In the genomic region with DNA sequence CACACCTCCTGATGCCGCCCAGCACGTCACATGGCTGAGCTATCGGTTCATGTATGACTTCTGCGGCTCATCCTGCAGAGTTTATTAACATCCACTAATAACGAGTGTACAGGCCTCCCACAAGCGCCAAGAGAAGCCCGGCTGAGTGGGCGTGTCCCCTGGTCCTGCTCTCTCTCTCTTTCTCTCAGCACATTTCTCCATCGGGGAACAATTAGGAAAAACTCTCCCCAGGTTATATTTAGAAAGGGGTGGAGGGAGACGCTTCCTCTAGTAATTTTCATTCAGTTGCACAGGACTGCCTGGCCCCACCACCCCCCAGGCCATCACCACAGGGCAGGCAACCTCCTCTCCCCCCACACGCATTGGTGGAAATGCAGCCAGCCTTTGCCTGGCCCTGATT, we compare ENCODE assay signal across 12 mouse cellular contexts.
DNase-seq lines count a peak whose midpoint lies in the region; ATAC-seq lines count a peak whose summit lies in the region.
"Had no signal": no experiment of that assay in that cellular context is flagged by ENCODE, and none has a peak within 500 bp of the region (broad histone marks: within the 10 kb centered on the region; RNA-seq: fewer than 3 reads in every experiment).

No protein-coding gene starts in this region.

- no peak overlapping the region for H3K27ac ChIP-seq in kidney, embryonic 15.5 days
- peak overlapping the region; percentile 89 for H3K27ac ChIP-seq in embryonic facial prominence, embryonic 10.5 days (replicated peaks)
- H3K27ac ChIP-seq in forebrain, embryonic 12.5 days, result peak overlapping the region; percentile 67
- H3K27ac ChIP-seq in limb, embryonic 15.5 days, result peak overlapping the region; percentile 79

- H3K9me3 ChIP-seq in kidney, embryonic 15.5 days (replicated peaks), result no peaks in the 10 kb centered on the region
- no peaks in the 10 kb centered on the region for H3K9me3 ChIP-seq in embryonic facial prominence, embryonic 10.5 days
- H3K9me3 ChIP-seq in forebrain, embryonic 12.5 days, result no peaks in the 10 kb centered on the region
- H3K9me3 ChIP-seq in limb, embryonic 15.5 days, result no peaks in the 10 kb centered on the region

- 44% methylated on average over 11 of the region's 11 CpGs for WGBS in kidney, embryonic 15.5 days
- 31% methylated on average over 11 of the region's 11 CpGs for WGBS in embryonic facial prominence, embryonic 10.5 days
- 33% methylated on average over 11 of the region's 11 CpGs for WGBS in forebrain, embryonic 12.5 days
- 21% methylated on average over 11 of the region's 11 CpGs for WGBS in limb, embryonic 15.5 days

- H3K4me3 ChIP-seq in kidney, embryonic 15.5 days (replicated peaks), result no peak overlapping the region
- peak overlapping the region; percentile 31; the same call in 1 of the 2 replicates for H3K4me3 ChIP-seq in embryonic facial prominence, embryonic 10.5 days
- H3K4me3 ChIP-seq in forebrain, embryonic 12.5 days (replicated peaks), result no peak overlapping the region
- H3K4me3 ChIP-seq in limb, embryonic 15.5 days, result no peak overlapping the region

- no peak for ATAC-seq in kidney, embryonic 15.5 days (replicated peaks; ENCODE audit: low FRiP score)
- ATAC-seq in forebrain, embryonic 12.5 days (ENCODE audit: low FRiP score), result 0 out of 2 replicates have a peak, but pooled peaks have one; percentile 36
- no peak for ATAC-seq in limb, embryonic 15.5 days (ENCODE audit: insufficient number of reproducible peaks, low FRiP score, low TSS enrichment, low read depth)

- no peak overlapping the region for H3K9ac ChIP-seq in kidney, embryonic 15.5 days
- no peak overlapping the region for H3K9ac ChIP-seq in forebrain, embryonic 12.5 days
- no peak overlapping the region for H3K9ac ChIP-seq in limb, embryonic 15.5 days

- no peaks in the 10 kb centered on the region for H3K27me3 ChIP-seq in kidney, embryonic 15.5 days
- no peaks in the 10 kb centered on the region for H3K27me3 ChIP-seq in embryonic facial prominence, embryonic 10.5 days (replicated peaks; ENCODE audit: low read depth, poor library complexity, severe bottlenecking)
- H3K27me3 ChIP-seq in forebrain, embryonic 12.5 days, result no peaks in the 10 kb centered on the region
- H3K27me3 ChIP-seq in limb, embryonic 15.5 days, result no peaks in the 10 kb centered on the region

- H3K4me2 ChIP-seq in kidney, embryonic 15.5 days, result peak overlapping the region; percentile 46
- peak overlapping the region; percentile 35 for H3K4me2 ChIP-seq in forebrain, embryonic 12.5 days
- peak overlapping the region; percentile 31 for H3K4me2 ChIP-seq in limb, embryonic 15.5 days

- H3K36me3 ChIP-seq in kidney, embryonic 15.5 days, result no peaks in the 10 kb centered on the region
- peaks cover 21% of the 10 kb centered on the region for H3K36me3 ChIP-seq in embryonic facial prominence, embryonic 10.5 days (replicated peaks)
- no peaks in the 10 kb centered on the region for H3K36me3 ChIP-seq in forebrain, embryonic 12.5 days (replicated peaks)
- no peaks in the 10 kb centered on the region for H3K36me3 ChIP-seq in limb, embryonic 15.5 days

- DNase-seq in kidney, postnatal 25 days, result no peak
- DNase-seq in embryonic facial prominence, embryonic 10.5 days (ENCODE audit: low spot score), result peak; percentile 67
- DNase-seq in T-cell, adult 2 months (ENCODE audit: low spot score), result no peak
- no peak for DNase-seq in ovary, postnatal 10 days (ENCODE audit: low spot score)
- DNase-seq: adrenal gland, adult 2 months; cerebellum, adult 2 months; kidney, adult 9 months; right cerebral cortex, postnatal 4 days; thymus, postnatal 36 days had no signal

- H3K4me1 ChIP-seq in kidney, embryonic 15.5 days, result peaks cover 37% of the 10 kb centered on the region
- H3K4me1 ChIP-seq in embryonic facial prominence, embryonic 10.5 days, result peaks cover 50% of the 10 kb centered on the region
- peaks cover 49% of the 10 kb centered on the region for H3K4me1 ChIP-seq in forebrain, embryonic 12.5 days
- H3K4me1 ChIP-seq in limb, embryonic 15.5 days, result peaks cover 35% of the 10 kb centered on the region
